Mouse (Mus musculus) stomach, embryonic 16.5 days (tissue): ENCODE results near the gene Trim65. TPM values are rescaled to one million over a fixed set of nuclear protein-coding genes. Genes with fewer than 3 reads are reported as not detected.

Experiments used
- ATAC-seq: fragments of 200-750 bp; cut with Nextera tagmentation; 2 replicates; pipeline ENCODE4 v1.8.0; 2017; ENCODE audit warnings: moderate number of reproducible peaks, moderate TSS enrichment; ENCODE audit not compliant: insufficient read depth, low FRiP score
- H3K27ac ChIP-seq: fragments of 300-500 bp; sonication (generic); 2 replicates; pipeline ENCODE4 v1.5.1; 2014; ENCODE audit warnings: low read length
- H3K27me3 ChIP-seq: fragments of 300-500 bp; sonication (generic); 2 replicates; pipeline ENCODE4 v1.6.1; 2014; ENCODE audit warnings: low read length, control low read depth, mixed read lengths; ENCODE audit not compliant: control insufficient read depth, insufficient read depth
- H3K36me3 ChIP-seq: fragments of 300-500 bp; sonication (generic); 2 replicates; pipeline ENCODE4 v1.6.1; 2014; ENCODE audit warnings: low read length; ENCODE audit not compliant: control insufficient read depth, insufficient read depth
- H3K4me1 ChIP-seq: fragments of 300-500 bp; sonication (generic); 2 replicates; pipeline ENCODE4 v1.6.1; 2014; ENCODE audit warnings: low read length, control low read depth, mixed read lengths; ENCODE audit not compliant: control insufficient read depth, insufficient read depth
- H3K4me2 ChIP-seq: fragments of 300-500 bp; sonication (generic); 2 replicates; pipeline ENCODE4 v1.6.1; 2014; ENCODE audit warnings: low read depth, low read length, mixed read lengths
- H3K4me3 ChIP-seq: fragments of 300-500 bp; sonication (generic); replicated peaks from 2 replicates; pipeline ENCODE4 v1.5.1; 2014; ENCODE audit warnings: mild to moderate bottlenecking, low read length
- H3K9ac ChIP-seq: fragments of 300-500 bp; sonication (generic); 2 replicates; pipeline ENCODE4 v1.6.1; 2014; ENCODE audit warnings: low read length
- H3K9me3 ChIP-seq: fragments of 300-500 bp; sonication (generic); replicated peaks from 2 replicates; pipeline ENCODE4 v1.6.1; 2016; ENCODE audit warnings: low read length, control low read depth; ENCODE audit not compliant: control insufficient read depth
- WGBS: fragments of 180-500 bp; shearing (Covaris S2); extraction: QIAGEN DNeasy Blood & Tissue Kit; methylation state at CpG from one replicate; pipeline ENCODE4 v1.1.7; 2014; 5-methylcytosine and 5-hydroxymethylcytosine counted together
- polyA plus RNA-seq: library from polyadenylated mRNA; unstranded; fragments of >200 nt; fragmentation: Nextera tagmentation; extraction: Ambion mirVana; gene quantifications from 2 replicates; pipeline ENCODE4 v1.2.1, GENCODE M21; 2015

Gene Trim65
- polyA plus RNA-seq, 1 experiment from 2014 or later = 6.2 TPM

- Histone ChIP-seq H3K4me3 (peak overlapping the region; percentile 14; the same call in 1 of the 2 replicates), H3K36me3 (0 out of 2 replicates have a peak, but pooled peaks cover 5% of the 10 kb centered on the region), H3K27me3 (peaks cover 18% of the 10 kb centered on the region), H3K4me1 (peaks cover 74% of the 10 kb centered on the region), H3K9me3 (no peaks in the 10 kb centered on the region), H3K4me2 (peak overlapping the region; percentile 87), H3K27ac (0 out of 2 replicates have a peak overlapping the region, but pooled peaks have one; percentile 12), H3K9ac (peak overlapping the region; percentile 81)
- WGBS = 28% methylated on average over 32 of the region's 32 CpGs
- no peak for ATAC-seq
These were observed 24.6 kb downstream of the Trim65 start for GRCm38 (mm10) chr11:116106154-116106962.

- no peak for ATAC-seq
- H3K4me1 ChIP-seq = peaks cover 77% of the 10 kb centered on the region
- H3K9ac ChIP-seq = no peak overlapping the region
- H3K36me3 ChIP-seq = 0 out of 2 replicates have a peak, but pooled peaks cover 5% of the 10 kb centered on the region
- peaks cover 18% of the 10 kb centered on the region for H3K27me3 ChIP-seq
- no peak overlapping the region for H3K4me3 ChIP-seq
- H3K4me2 ChIP-seq = no peak overlapping the region
- H3K9me3 ChIP-seq = no peaks in the 10 kb centered on the region
- peak overlapping the region; percentile 95; the same call in 1 of the 2 replicates for H3K27ac ChIP-seq
- WGBS = 88% methylated on average over 2 of the region's 2 CpGs
These were observed 25.9 kb downstream of the Trim65 start for GRCm38 (mm10) chr11:116105065-116105464.

- H3K27ac ChIP-seq = peak overlapping the region; percentile 95
- H3K9ac ChIP-seq = peak overlapping the region; percentile 51
- 0 out of 2 replicates have a peak, but pooled peaks cover 5% of the 10 kb centered on the region for H3K36me3 ChIP-seq
- H3K4me3 ChIP-seq = no peak overlapping the region
- H3K4me1 ChIP-seq = peaks cover 82% of the 10 kb centered on the region
- WGBS = 30% methylated on average over 14 of the region's 14 CpGs
- H3K4me2 ChIP-seq = peak overlapping the region; percentile 27; the same call in 1 of the 2 replicates
- peak; percentile 79 for ATAC-seq
- H3K27me3 ChIP-seq = peaks cover 15% of the 10 kb centered on the region
- H3K9me3 ChIP-seq = no peaks in the 10 kb centered on the region
These were observed 26.8 kb downstream of the Trim65 start for GRCm38 (mm10) chr11:116104006-116104646.

- peaks cover 87% of the 10 kb centered on the region for H3K4me1 ChIP-seq
- H3K27ac ChIP-seq = peak overlapping the region; percentile 95
- H3K9ac ChIP-seq = peak overlapping the region; percentile 29; the same call in 1 of the 2 replicates
- no peaks in the 10 kb centered on the region for H3K9me3 ChIP-seq
- peaks cover 13% of the 10 kb centered on the region for H3K27me3 ChIP-seq
- H3K4me2 ChIP-seq = no peak overlapping the region
- 0 out of 2 replicates have a peak, but pooled peaks cover 5% of the 10 kb centered on the region for H3K36me3 ChIP-seq
- no peak for ATAC-seq
- 55% methylated on average over 12 of the region's 12 CpGs for WGBS
- no peak overlapping the region for H3K4me3 ChIP-seq
These were observed 27.4 kb downstream of the Trim65 start for GRCm38 (mm10) chr11:116103572-116103971.

GRCm38 (mm10) chr11:116102472-116102871 lies 28.5 kb downstream of the Trim65 start:
- Histone ChIP-seq H3K4me3 (no peak overlapping the region), H3K4me1 (peaks cover 77% of the 10 kb centered on the region), H3K9ac (peak overlapping the region; percentile 61), H3K27ac (peak overlapping the region; percentile 97), H3K9me3 (no peaks in the 10 kb centered on the region), H3K4me2 (peak overlapping the region; percentile 10; the same call in 1 of the 2 replicates), H3K36me3 (0 out of 2 replicates have a peak, but pooled peaks cover 5% of the 10 kb centered on the region), H3K27me3 (peaks cover 3% of the 10 kb centered on the region; the same call in 1 of the 2 replicates)
- no peak for ATAC-seq
- WGBS = 37% methylated on average over 3 of the region's 4 CpGs

- H3K36me3 ChIP-seq = 0 out of 2 replicates have a peak, but pooled peaks cover 5% of the 10 kb centered on the region
- peaks cover 72% of the 10 kb centered on the region for H3K4me1 ChIP-seq
- ATAC-seq = peak; percentile 41
- 10% methylated on average over 11 of the region's 11 CpGs for WGBS
- H3K4me3 ChIP-seq = no peak overlapping the region
- peak overlapping the region; percentile 10; the same call in 1 of the 2 replicates for H3K4me2 ChIP-seq
- H3K27me3 ChIP-seq = no peaks in the 10 kb centered on the region
- H3K9me3 ChIP-seq = no peaks in the 10 kb centered on the region
- H3K27ac ChIP-seq = peak overlapping the region; percentile 97
- H3K9ac ChIP-seq = peak overlapping the region; percentile 61
These were observed 29.0 kb downstream of the Trim65 start for GRCm38 (mm10) chr11:116101931-116102381.

- whole genome bisulfite sequencing = 70% methylated on average over 7 of the region's 7 CpGs
- Histone ChIP-seq H3K27ac (peak overlapping the region; percentile 97), H3K36me3 (0 out of 2 replicates have a peak, but pooled peaks cover 3% of the 10 kb centered on the region), H3K4me2 (no peak overlapping the region), H3K4me3 (no peak overlapping the region), H3K9me3 (no peaks in the 10 kb centered on the region), H3K27me3 (no peaks in the 10 kb centered on the region), H3K4me1 (peaks cover 61% of the 10 kb centered on the region), H3K9ac (peak overlapping the region; percentile 6; the same call in 1 of the 2 replicates)
- no peak for ATAC-seq
These were observed 30.1 kb downstream of the Trim65 start for GRCm38 (mm10) chr11:116100839-116101238.

- WGBS = 22% methylated on average over 6 of the region's 6 CpGs
- H3K36me3 ChIP-seq = no peaks in the 10 kb centered on the region
- H3K27ac ChIP-seq = peak overlapping the region; percentile 97
- H3K9ac ChIP-seq = peak overlapping the region; percentile 6; the same call in 1 of the 2 replicates
- H3K9me3 ChIP-seq = no peaks in the 10 kb centered on the region
- no peak overlapping the region for H3K4me3 ChIP-seq
- H3K4me2 ChIP-seq = peak overlapping the region; percentile 17; the same call in 1 of the 2 replicates
- peaks cover 59% of the 10 kb centered on the region for H3K4me1 ChIP-seq
- H3K27me3 ChIP-seq = no peaks in the 10 kb centered on the region
- ATAC-seq = peak; percentile 62
These were observed 30.5 kb downstream of the Trim65 start for GRCm38 (mm10) chr11:116100385-116100784.
